Mouse (Mus musculus): ENCODE measurements around the gene Cd151. TPM values are rescaled to one million over a fixed set of nuclear protein-coding genes. Genes with fewer than 3 reads are reported as not detected.
A peak's percentile ranks its signal among the peaks of the same experiment; 100 is the strongest.

Cd151 gene
- polyA plus RNA-seq, 1 experiment: 555 TPM

DNA sequence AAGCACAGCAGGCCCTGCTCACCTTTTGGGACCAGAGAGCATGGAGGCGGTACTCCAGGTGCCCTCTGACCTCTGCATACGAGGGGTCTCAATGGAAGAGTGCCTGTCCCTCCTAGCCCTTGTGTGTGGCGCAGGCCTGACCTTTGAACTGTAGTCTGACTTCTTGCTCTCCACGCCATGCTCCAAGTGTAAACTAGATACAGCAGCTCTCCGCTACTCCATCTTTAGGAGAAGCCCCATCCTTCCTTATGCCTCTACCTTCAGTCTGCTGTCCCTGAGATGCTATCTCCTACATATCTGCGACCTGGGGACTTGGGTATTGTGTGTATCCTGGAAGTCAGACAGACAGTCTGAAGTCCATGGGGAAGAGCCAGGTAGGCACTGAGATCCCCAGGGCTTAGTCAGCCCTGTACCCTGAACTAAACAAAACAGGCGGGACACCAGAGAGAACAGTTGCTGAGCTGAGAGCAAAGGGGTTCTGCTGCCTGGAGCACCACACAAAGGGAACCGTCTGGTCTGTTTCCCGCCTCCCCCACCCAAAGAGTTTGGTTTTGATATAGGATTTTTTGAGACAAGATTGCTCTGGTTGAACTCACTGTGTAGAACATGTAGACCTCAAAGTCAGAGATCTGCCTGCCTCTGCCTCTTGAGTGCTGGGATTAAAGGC, 31.2 kb upstream of the Cd151 start:
- Histone ChIP-seq H3K4me3 (replicated peaks; ENCODE audit: extremely low read depth, low read depth, low read length) (no peak overlapping the region), H3K4me1 (ENCODE audit: control insufficient read depth, insufficient read depth, low read length) (peaks cover 13% of the 10 kb centered on the region)
- TF ChIP-seq POLR2A (IDR thresholded peaks at IDR 0.05; ENCODE audit: borderline replicate concordance, extremely low read depth, low read depth, low read length) (no peak), CTCF (IDR thresholded peaks at IDR 0.05; ENCODE audit: insufficient read depth, low read length) (no peak)
- DNase-seq: no peak
- 77% methylated on average over 9 of the region's 9 CpGs for WGBS

DNA sequence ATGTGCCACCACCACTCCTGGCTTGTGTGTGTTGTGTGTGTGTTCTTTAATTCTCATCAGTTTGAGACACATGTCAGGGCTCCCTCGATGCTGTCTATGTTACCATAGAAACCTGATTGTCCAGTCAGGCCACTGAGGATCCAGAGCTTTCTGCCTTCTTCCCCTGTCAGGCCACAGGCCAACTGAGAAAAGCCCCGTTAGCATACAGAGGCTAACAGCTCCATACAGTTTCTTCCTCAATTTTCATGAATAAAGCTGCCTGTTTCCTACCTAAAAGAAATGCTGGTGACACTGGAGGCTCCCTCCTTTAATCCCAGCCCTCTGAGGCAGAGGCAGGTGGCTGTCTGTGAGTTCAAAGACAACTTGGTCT, 30.7 kb upstream of the Cd151 start:
- H3K4me3 ChIP-seq (replicated peaks; ENCODE audit: extremely low read depth, low read depth, low read length): no peak overlapping the region
- TF ChIP-seq CTCF (IDR thresholded peaks at IDR 0.05; ENCODE audit: insufficient read depth, low read length): no peak
- no peak for TF ChIP-seq POLR2A (IDR thresholded peaks at IDR 0.05; ENCODE audit: borderline replicate concordance, extremely low read depth, low read depth, low read length)
- WGBS: 46% methylated on average over 2 of the region's 2 CpGs
- DNase-seq: no peak
- H3K4me1 ChIP-seq (ENCODE audit: control insufficient read depth, insufficient read depth, low read length): peaks cover 13% of the 10 kb centered on the region

DNA sequence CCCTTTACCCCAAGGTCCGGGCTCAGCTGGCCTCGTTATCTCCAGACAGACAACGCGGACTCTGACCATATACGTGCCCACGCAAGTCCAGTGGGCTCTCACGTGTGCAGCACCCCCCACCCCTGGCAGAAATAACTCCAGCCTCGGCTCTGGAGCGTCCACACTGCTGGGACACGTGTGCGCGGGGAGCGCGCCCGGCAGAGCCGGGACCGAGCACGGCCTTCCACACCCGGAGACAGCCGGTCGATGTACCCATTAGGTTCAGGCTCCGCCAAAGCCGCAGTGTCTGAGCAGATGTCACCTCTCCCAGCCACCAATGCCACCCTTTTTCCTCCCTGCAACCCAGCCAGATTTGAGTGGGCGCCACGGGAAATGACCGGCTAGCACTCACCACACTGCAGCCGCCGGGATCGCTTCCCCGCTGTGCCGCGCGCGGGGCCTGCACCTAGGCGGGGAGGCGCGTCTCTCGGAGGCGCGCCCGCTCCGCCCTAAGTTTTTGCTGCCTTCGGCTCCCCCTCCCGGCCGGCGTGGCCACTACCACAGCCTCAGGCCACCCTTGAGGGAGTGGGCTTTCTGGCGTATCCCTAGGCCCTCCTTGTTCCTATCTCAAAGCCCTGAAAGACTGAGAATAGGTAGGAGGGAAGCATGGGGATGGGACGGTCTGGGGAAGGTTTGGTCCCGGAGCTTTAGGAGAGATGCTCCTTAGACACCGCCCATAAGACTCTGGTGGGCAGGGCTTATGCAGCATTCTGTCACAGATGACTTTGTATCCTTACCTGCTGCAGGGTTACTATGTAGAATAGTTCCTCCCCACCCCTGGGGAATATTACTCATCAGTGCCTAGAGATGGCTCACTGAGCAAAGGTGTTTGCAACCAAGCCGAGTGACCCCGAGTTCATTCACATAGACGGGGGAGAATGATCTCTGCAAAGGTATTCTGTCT, 29.7 kb upstream of the Cd151 start, which contains the start of gene Slc25a22:
TSS of gene Slc25a22 (minus strand) at position 715 of the 943 bp plus-strand sequence.
- H3K4me3 ChIP-seq (replicated peaks; ENCODE audit: extremely low read depth, low read depth, low read length): peak within 1 kb of the TSS; percentile 75
- TF ChIP-seq POLR2A (IDR thresholded peaks at IDR 0.05; ENCODE audit: borderline replicate concordance, extremely low read depth, low read depth, low read length) (peak; percentile 73; the same call in 1 of the 2 replicates), CTCF (IDR thresholded peaks at IDR 0.05; ENCODE audit: insufficient read depth, low read length) (peak; percentile 55)
- WGBS: 6% methylated on average over 53 of the region's 53 CpGs
- peak; percentile 84 for DNase-seq
- peaks cover 13% of the 10 kb centered on the region for H3K4me1 ChIP-seq (ENCODE audit: control insufficient read depth, insufficient read depth, low read length)

DNA sequence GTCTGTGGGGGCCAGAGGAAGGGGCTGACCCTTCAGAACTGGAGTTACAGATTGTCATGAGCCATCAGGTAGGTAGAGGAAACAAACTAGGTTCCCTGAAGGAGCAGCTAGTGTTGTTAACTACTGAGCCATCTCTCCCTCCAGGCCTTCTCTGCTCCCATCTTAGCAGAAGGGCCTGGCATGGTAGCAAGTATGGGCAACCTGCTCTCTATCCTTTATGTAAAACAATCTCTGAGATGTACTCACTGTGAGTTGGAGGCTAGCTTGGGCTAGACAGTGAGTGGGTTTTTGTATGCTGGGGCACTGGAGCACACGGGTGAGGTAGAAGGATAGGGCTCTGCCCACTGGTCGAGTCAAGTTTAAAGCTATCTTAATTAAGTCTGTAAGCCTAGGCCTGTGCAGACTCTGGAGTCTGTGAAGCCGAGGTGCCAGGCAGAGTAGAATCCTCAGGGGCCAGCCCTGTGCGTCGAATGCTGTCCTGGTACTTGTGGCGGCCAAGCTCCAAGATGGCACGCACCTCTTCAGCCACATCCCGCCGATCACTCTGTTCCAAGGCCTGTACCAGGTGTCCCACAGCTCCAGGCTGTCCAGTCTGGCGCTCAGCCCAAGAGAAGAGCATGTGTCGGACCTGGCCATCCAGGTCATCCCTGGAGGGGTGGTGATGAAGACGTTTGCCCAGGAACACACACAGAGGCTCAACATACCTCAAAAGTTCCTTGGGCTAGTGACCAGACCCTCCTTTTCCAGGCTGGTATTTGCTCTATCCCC, 28.8 kb upstream of the Cd151 start:
- no peak for TF ChIP-seq POLR2A (IDR thresholded peaks at IDR 0.05; ENCODE audit: borderline replicate concordance, extremely low read depth, low read depth, low read length)
- TF ChIP-seq CTCF (IDR thresholded peaks at IDR 0.05; ENCODE audit: insufficient read depth, low read length): no peak
- Histone ChIP-seq H3K4me3 (replicated peaks; ENCODE audit: extremely low read depth, low read depth, low read length) (no peak overlapping the region), H3K4me1 (ENCODE audit: control insufficient read depth, insufficient read depth, low read length) (peaks cover 15% of the 10 kb centered on the region)
- WGBS: 93% methylated on average over 12 of the region's 12 CpGs
- DNase-seq: no peak

DNA sequence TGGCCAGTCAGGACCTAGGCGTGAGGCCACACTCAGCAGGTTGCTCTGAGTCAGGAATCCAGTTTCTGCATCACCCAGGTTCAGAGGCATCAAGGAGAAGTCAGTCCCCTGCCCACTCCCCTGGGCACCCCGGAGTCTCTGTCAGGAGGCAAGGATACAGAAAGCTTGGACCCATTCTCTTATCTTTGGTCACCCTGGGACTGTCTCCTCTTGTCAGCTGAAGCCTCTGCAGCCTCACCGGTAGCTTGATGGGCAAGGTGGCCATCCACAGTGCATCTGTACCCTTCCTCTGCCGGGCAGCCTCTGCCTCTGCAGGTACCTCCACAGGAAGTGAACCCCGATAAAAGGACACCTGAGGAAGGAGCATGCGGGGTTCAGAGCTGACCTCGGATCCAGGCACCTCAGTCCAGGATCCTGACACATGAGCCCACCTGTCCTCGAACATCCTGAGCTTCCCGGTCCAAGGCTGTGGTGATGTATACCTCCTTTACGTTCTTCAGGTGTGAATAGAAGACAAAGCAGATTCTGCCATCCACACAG, 28.0 kb upstream of the Cd151 start:
- Histone ChIP-seq H3K4me1 (ENCODE audit: control insufficient read depth, insufficient read depth, low read length) (peaks cover 18% of the 10 kb centered on the region), H3K4me3 (replicated peaks; ENCODE audit: extremely low read depth, low read depth, low read length) (no peak overlapping the region)
- WGBS: 97% methylated on average over 10 of the region's 10 CpGs
- no peak for DNase-seq
- TF ChIP-seq POLR2A (IDR thresholded peaks at IDR 0.05; ENCODE audit: borderline replicate concordance, extremely low read depth, low read depth, low read length) (no peak), CTCF (IDR thresholded peaks at IDR 0.05; ENCODE audit: insufficient read depth, low read length) (no peak)

DNA sequence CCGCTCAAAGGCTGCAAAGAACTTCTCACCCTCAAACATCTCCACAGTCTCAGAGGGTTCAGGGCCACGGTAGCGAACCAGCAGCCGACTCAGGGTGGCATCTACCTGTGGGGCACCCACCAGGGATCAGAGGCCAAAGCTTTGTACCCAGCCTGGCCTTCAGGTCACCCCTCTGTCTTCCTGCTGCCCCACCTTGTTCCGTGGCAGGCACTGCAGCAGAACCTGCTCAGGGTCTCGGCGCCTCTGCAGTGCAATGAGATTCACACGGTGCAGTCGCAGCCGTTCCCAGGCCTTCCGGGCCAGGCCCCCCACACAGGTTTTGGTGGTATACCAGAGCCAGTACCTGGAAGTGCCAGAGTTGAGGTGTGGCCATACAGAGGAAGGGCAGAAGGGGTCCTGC, 27.4 kb upstream of the Cd151 start:
- peaks cover 15% of the 10 kb centered on the region for H3K4me1 ChIP-seq (ENCODE audit: control insufficient read depth, insufficient read depth, low read length)
- no peak for DNase-seq
- 94% methylated on average over 11 of the region's 11 CpGs for WGBS
- no peak overlapping the region for H3K4me3 ChIP-seq (replicated peaks; ENCODE audit: extremely low read depth, low read depth, low read length)
- TF ChIP-seq CTCF (IDR thresholded peaks at IDR 0.05; ENCODE audit: insufficient read depth, low read length): no peak

DNA sequence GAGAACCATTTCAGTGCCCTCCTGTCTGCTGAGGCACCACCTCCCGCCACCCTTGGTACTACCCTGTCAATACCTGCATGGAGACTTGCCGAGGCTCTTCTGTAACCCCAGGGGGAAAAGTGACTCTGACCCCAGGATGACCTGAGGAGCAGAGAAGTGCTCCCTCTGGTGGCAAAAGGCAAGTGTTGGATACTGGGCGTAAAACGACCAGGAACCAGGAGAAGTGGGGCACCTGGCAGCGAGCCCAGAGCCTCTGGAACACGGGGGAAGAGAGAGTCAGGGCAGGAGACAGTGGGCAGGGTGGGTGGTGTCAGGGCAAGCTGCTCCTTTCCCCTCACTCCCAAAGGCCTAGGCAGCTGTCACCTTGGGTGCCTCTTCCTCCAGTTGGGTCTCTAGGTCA, 26.6 kb upstream of the Cd151 start:
- Histone ChIP-seq H3K4me3 (replicated peaks; ENCODE audit: extremely low read depth, low read depth, low read length) (no peak overlapping the region), H3K4me1 (ENCODE audit: control insufficient read depth, insufficient read depth, low read length) (peaks cover 10% of the 10 kb centered on the region)
- 25% methylated on average over 6 of the region's 6 CpGs for WGBS
- DNase-seq: peak; percentile 54
- peak; percentile 71 for TF ChIP-seq CTCF (IDR thresholded peaks at IDR 0.05; ENCODE audit: insufficient read depth, low read length)
- no peak for TF ChIP-seq POLR2A (IDR thresholded peaks at IDR 0.05; ENCODE audit: borderline replicate concordance, extremely low read depth, low read depth, low read length)

DNA sequence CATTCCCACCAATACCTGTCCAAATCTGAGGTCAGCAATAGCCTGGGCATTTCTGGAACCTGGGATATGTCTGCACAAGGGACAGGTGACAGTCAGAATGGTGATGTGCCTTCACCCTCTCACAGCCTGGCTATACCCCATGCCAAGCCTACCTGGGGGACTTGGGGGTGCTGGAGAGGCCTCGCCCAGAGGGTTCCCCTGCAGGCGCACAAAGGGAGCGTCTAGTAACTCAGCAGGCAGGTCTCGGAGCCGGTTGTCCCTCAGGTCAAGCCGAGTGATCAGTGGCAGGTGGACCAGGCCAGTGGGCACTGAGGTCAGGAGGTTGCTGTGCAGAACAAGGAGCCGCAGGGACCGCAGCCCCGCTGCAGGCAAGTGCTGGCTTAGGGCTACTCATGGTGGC, 25.7 kb upstream of the Cd151 start:
- DNase-seq: no peak
- no peak for TF ChIP-seq CTCF (IDR thresholded peaks at IDR 0.05; ENCODE audit: insufficient read depth, low read length)
- no peak for TF ChIP-seq POLR2A (IDR thresholded peaks at IDR 0.05; ENCODE audit: borderline replicate concordance, extremely low read depth, low read depth, low read length)
- Histone ChIP-seq H3K4me3 (replicated peaks; ENCODE audit: extremely low read depth, low read depth, low read length) (no peak overlapping the region), H3K4me1 (ENCODE audit: control insufficient read depth, insufficient read depth, low read length) (peaks cover 8% of the 10 kb centered on the region; the same call in 1 of the 2 replicates)
- WGBS: 95% methylated on average over 9 of the region's 9 CpGs

DNA sequence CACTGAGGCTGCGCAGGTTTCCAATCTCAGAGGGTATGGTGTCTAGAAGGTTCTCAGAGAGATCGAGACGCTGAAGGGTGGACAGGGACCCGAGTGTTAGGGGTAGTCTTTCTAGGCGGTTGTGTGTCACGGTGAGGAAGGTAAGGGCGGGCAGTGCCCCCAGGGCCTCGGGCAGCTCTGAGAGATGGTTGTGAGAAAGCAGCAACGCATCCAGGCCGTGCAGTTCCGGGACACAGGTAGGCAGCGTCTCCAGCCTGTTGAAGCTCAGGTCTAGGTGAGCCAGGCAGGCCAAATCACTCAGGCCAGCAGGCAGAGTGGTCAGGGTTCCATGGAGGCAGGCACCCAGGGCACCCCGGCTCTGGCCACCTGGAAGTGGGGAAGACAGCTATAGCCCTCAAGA, 25.0 kb upstream of the Cd151 start:
- no peak for DNase-seq
- peaks cover 8% of the 10 kb centered on the region; the same call in 1 of the 2 replicates for H3K4me1 ChIP-seq (ENCODE audit: control insufficient read depth, insufficient read depth, low read length)
- no peak overlapping the region for H3K4me3 ChIP-seq (replicated peaks; ENCODE audit: extremely low read depth, low read depth, low read length)
- no peak for TF ChIP-seq POLR2A (IDR thresholded peaks at IDR 0.05; ENCODE audit: borderline replicate concordance, extremely low read depth, low read depth, low read length)
- TF ChIP-seq CTCF (IDR thresholded peaks at IDR 0.05; ENCODE audit: insufficient read depth, low read length): no peak
- 94% methylated on average over 13 of the region's 13 CpGs for WGBS

Measured in lung, adult 2 months (tissue).